Mouse (Mus musculus) lung, postnatal 10 days (tissue): ENCODE results near the gene Lhx4.

Experiments
- DNase-seq: peaks from one replicate; pipeline ENCODE4 v3.0.0; 2021

Gene Lhx4

DNA sequence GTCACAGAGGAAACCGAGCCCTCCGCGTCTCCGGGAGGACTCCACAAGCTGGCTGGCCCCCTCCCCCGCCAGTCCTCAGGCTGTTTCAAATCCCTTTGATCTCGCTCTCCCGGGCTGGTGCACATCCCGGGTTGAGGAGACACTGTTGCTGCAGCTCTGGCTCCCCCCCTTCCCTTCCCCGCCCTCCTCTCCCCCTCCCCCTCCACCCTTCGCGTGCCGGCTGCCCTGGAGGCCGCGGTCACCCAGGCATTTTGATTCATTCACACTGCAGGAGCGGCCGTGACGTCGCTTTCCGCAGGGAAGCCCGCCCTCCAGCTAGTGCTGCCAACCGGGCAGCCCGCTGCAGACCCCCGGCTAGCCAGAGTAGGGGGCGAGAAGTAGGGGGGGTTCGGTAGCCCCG is 9.5 kb downstream of the Lhx4 start:
- DNase-seq = no peak

GRCm38 (mm10) chr1:155741378-155741945 is 10.0 kb downstream of the Lhx4 start:
- DNase-seq = no peak

- DNase-seq = peak; percentile 28
Measured at GRCm38 (mm10) chr1:155740622-155741377, 10.7 kb downstream of the Lhx4 start.

DNA sequence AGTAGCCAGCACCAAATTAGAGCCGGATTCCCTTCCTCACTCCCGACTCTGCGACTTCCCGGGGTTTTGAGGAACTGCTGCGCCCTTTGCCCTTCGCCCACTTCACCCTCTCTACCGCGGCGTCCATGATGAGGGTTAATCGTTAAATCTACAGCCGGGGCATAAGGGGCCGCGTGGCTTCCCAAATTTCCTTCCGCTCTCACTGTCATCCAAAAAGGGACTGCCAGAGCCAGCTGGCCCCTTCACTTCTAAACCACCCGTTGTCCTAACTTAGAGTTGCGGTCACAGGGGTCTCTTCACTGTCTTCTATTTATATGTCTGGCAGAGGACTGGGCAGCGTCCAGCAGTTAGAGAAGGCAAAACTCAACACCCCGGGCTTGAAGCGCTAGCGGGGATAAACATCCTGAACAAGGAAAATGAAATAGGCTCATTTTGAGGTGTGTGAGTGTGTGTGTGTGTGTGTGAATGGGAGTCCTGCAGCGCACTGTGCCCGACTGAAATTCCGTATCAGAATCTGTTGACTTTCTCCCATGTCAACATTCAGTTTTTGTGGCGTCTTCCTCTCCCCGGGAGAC is 13.6 kb downstream of the Lhx4 start:
- no peak for DNase-seq

GRCm38 (mm10) chr1:155737017-155737808 is 14.3 kb downstream of the Lhx4 start:
- no peak for DNase-seq

- DNase-seq = no peak
Measured at GRCm38 (mm10) chr1:155736096-155736825, 15.2 kb downstream of the Lhx4 start.

DNA sequence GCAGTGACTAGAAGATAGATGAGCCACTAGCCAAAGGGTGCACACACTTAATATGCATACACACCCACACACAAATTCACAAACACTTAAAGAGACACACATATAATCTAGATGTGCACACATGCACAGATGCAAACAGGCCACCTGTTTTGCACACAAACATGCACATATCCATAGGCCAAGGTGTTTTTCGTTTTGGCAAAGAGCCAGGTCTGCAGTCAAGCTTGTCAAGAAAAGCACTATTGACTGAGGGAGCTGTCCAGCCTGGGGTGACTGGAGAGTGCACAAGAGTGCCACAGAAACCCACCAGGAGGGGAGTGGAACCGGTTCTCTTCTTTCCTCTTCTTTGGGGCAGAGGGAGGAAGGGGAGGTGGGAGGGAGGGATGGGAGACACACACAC is 20.3 kb downstream of the Lhx4 start:
- DNase-seq = no peak

- DNase-seq = no peak
Measured at GRCm38 (mm10) chr1:155729113-155729795, 22.2 kb downstream of the Lhx4 start.

- no peak for DNase-seq
Measured at GRCm38 (mm10) chr1:155727830-155728229, 23.7 kb downstream of the Lhx4 start.

DNA sequence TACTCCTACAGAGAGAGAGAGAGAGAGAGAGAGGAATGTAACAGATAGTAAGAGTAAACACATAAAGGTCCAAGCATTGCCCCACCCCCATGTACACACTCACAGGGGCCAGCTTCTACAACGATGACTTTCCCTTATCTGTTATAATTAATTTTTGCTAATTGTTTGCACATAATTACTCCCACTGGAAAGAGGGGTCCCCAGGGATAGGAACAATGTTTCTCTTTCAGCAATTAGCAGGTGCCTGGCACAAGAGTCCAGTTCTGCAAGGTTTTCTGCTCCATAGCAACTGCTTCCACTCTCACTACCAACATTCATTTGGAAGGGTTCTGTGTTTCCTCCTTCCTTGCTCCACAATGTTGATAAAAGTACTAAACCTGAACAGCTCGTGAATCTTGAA is 25.6 kb downstream of the Lhx4 start:
- DNase-seq = no peak

DNA sequence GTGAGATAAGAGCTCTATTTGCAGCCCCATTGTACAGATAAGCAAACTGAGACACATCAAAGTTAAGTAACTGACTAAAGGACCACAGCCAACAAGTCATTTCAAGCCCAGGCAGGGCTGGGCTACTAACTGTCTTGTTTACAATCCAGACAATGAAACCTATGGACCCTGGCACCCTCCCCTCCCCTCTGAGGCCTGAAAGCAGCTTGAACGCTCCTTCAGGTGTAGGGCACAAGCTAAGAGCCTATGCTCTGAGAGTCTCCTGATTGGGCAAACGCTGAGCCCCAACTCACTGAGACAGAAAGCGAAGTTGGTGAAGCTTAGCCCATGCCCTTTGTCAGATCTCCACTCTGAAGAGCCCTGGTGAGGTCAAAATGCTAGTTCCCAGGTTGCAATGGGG is 27.2 kb downstream of the Lhx4 start:
- DNase-seq = no peak

GRCm38 (mm10) chr1:155722185-155722584 is 29.3 kb downstream of the Lhx4 start:
- peak; percentile 71 for DNase-seq

DNA sequence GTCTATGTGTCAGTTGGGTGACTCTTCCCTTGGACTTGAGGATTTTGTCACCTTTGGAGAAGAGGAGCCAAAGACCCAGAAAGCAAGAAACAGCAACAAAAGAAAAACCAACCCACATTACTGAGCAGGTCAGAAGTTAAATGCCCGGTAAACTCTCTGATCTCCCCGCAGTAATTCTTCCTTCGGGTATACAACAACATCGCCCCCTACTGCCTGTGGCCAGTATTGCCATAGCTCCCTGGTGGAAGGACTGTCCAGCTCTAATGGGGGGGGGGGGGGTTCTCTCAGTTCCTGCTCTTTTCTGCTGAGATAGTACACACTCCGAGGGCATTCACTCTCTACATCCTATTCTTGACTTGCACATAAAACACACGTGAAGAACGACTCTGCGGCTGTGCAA is 30.0 kb downstream of the Lhx4 start:
- DNase-seq = peak; percentile 60

GRCm38 (mm10) chr1:155720006-155720405 is 31.5 kb downstream of the Lhx4 start:
- no peak for DNase-seq

DNA sequence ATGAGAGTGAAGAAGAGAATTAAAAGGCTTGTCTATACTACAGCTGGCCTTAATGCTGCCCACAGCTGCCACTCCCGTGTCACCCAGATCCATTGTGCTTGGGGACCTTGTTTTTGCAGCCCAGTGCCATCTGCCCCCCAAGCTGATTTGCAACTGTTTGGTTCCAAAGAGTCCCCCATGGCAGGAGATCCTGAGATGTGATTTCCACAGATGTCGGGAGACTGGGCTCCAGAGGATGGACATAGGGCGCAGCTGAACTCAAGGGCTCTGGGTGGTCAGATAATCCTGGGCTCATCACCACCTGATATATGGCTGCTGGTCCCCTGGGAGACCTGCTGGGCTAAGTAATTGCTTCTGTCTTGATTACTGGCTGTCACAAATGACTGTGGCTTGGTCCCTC is 32.6 kb downstream of the Lhx4 start:
- no peak for DNase-seq

DNA sequence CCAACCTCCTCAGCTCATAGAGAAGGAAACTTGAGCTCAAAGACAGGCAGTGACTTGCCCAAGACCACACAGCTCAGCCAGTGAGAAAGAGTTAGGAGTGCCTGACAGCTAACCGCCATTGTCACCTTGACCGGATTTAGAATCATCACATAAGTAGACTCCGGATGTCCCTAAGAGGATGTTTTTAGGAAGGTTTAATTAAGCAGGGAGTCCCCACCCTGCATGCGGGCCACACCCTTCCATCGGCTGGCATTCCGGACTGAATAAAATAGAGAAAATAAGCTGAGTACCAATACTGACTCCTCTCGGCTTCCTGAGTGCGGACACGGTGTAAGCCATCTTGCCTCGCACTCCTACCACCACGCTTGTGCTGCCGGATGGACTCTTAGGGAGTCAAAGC is 34.2 kb downstream of the Lhx4 start:
- no peak for DNase-seq

DNA sequence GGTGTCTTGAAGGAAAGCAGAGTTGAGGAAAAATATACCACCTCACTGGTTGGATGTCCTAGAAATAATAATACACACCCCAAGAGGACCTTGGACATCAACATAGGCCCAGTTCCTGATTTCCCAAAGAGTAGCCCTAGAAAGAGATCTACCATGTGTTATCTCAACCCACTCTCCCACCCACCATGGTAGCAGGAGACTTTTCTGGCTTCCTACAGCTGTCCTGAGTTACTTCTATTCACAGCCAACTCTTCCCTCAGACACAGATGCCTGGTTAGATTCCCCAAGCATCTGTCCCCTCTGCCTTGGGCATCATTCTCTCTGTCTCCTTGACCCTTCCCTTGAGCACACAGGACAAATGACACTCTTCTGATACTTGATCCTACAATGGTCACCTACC is 36.1 kb downstream of the Lhx4 start:
- DNase-seq = no peak

DNA sequence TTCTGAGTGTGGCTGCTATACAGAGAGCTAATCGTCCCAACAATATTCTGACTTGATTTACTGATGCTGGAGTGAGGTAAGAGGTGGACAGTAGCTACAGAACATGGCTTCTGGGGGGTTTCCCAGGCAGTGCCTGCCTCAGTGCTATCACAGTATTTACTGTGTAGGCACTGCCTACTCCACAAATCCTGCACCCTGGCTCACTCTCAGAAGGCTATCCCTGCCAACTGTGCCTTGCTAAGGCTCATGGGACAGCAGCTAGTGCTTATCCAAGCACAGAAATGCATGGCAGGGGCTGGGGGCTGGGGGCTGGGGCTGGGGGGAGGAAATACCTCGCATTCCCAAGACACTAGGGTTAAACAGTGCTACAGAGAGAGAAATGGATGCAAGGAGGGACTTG is 38.2 kb downstream of the Lhx4 start:
- DNase-seq = no peak

DNA sequence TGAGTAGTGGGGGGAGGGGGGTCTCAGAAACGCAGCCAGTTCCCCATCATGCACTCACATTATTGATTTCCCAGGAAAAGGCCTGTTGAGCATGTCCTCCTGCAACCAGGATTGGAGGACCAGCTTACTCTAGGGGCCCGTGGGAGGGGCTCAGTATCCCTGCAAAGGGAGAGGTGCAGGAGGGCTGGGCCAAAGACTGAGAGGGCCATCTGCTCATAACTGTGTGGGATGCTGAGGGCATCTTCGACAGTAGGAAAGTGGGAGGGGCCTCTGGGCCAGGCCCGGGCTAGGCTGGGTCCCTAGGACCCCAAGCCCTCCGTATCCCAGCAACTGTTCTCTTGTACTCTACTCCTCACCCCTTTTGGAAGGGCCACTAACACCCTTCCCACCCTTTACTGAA is 47.3 kb downstream of the Lhx4 start:
- DNase-seq = no peak

GRCm38 (mm10) chr1:155703191-155703680 is 48.2 kb downstream of the Lhx4 start:
- no peak for DNase-seq

- DNase-seq = no peak
Measured at GRCm38 (mm10) chr1:155700886-155701285, 50.6 kb downstream of the Lhx4 start.
